Mouse (Mus musculus) urinary bladder, adult 2 months (tissue): ENCODE results near the gene Nfia. TPM values are rescaled to one million over a fixed set of nuclear protein-coding genes. Genes with fewer than 3 reads are reported as not detected.

Source experiments
- DNase-seq: peaks from one replicate; pipeline ENCODE4 v3.0.0; 2022; ENCODE audit warnings: low spot score
- polyA plus RNA-seq: library from polyadenylated mRNA; depleted of rRNA; stranded (reverse); fragments of >200 nt; gene quantifications from 2 replicates; pipeline ENCODE4 v1.2.3, GENCODE M21; 2012

Gene Nfia
- polyA plus RNA-seq, 1 experiment, result 19.6 TPM

DNA sequence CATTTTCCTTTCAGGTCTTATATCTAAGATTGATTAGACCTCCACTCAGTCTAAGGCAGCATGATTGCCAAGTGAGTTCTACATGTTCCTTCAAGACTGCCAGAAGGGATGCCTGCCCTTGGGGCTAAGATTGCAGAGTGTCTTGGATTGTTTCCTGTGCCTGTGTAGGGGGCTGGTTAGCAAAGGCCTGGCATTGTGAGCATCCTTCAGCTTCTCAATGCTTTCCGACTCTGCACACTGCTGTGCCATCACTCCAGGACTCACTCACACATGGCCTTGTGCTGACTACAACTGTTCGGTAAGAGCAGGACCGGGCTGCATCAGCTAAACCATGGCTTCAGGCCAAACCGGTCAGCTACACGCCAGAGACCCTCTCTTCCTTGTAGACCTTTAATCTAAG is 229.7 kb downstream of the Nfia start:
- no peak for DNase-seq

DNA sequence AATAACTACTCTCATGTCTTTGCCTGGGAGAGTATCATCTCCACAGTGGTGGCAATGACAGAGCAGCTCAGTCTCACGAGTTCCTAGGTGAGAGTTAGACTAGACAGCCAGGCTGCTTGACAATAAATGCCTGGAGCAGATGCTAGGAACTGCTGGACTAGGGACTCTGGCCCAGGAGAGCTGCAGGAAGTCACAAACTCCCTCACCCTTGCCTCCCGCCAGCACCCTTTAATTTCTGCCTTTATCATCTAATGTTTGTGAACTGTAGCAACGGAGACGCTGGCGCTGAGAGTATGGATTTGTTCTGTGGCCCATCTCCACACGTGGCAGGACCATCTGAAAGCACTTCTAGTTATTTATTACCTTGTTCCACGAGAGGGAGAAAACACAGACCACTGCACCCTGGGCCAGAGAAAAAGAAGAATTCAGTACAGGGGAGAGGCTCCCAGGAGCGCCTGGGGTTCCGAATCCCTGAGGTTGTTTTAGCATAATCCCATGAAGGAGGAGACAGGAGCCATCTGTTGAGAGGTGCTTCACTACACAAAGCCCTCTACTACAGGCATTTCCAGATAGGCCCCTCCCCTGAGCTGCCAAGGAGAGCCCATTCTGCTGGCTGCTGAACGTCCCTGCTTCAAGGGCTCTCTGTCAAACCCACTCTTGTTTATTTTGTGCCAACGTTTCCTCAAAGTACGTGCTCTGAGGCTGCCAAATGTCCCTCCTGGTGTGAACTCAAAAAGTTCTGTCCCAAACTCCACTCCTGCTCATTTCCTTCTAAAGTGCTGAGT is 231.0 kb downstream of the Nfia start:
- no peak for DNase-seq

DNA sequence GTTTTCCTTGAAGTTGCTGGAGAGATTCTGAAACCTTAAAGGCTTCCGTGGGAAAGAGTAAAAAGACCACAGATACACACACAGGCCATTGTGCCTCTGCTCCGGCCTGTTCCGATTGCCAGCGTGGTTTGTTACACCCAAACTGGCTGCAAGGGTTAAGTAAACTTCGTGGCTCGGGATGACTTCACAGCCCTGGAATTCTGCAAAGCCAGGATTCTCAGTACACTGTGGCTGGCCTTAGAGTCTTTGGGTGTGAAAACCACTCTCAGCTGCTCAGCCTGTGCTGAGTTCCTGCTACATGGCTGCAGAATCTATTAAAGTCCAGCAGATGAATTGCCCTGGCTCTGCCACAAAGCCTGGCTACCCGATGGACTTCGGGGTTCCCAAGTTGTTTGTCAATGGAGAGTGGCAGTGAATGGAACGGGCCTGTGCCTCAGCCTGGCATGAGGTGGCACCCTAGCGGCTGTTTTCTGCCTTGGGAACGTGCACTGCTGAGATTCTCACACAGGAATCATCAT is 231.6 kb downstream of the Nfia start:
- peak; percentile 57 for DNase-seq

- no peak for DNase-seq
Observed at GRCm38 (mm10) chr4:98004986-98005385, 232.5 kb downstream of the Nfia start.

DNA sequence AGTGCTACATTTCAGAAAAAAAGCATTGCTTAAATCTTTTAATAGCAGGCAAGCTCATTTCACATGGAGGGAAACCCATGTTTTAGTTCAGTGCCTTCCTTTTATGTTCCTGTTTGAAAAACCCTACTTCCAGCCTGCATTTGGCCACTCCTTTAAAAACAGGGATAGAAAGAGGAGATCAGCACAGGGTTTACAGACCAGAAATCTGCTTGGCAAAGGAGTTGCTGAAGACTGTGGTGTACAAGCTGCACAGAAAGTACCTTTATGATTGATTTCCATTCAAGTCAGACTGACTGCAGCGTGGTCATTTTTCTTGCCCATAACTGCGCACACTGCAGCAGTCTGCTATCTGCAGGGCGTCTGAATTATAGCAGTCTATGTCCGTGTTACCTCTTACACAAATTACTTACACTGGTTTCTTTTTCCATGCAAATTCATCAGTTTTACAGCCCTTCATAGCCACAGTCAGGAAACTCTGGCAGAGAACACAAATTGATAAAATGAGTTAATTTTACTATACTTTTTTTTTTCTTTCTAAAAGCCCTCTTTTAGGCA is 236.4 kb downstream of the Nfia start:
- DNase-seq, result no peak

DNA sequence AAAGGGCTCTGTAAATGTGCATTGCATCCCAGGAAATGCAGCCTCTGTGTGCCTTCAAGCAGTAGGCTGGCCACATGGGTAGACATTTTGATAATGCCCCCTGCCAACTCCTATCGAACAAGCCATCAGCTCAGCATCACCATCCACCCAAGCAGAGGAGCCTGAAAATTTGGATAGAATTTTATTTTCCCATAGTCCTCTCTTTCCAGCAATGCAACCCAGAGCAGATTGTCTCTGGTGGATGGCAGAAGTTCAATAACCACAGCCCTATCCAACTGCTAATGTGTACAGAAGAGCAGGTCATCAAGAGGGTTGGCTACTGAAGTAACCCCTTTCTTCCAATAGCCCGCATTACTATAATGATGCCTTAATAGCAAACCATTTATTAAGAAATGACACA is 237.4 kb downstream of the Nfia start:
- DNase-seq, result no peak

DNA sequence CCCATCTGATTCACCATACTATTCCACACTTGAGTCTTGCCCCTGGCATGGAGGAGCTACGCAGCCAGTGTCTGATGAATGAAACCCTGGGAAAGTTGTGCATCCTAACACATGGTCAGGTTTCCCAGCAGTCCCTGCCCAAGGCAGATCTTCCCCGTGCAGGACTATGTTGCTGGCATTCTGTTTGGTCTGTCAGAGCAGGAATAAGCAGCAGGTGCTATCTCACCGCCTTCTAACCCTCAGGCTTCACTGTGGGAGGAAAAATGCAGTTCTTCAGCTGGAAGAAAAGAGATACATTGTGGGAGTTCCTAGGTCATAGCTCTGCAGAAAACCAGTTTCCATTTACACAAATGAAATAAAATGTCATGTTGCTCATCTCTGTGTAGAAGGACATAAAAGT is 247.3 kb downstream of the Nfia start:
- no peak for DNase-seq

GRCm38 (mm10) chr4:98020836-98021235 is 248.3 kb downstream of the Nfia start:
- no peak for DNase-seq

DNA sequence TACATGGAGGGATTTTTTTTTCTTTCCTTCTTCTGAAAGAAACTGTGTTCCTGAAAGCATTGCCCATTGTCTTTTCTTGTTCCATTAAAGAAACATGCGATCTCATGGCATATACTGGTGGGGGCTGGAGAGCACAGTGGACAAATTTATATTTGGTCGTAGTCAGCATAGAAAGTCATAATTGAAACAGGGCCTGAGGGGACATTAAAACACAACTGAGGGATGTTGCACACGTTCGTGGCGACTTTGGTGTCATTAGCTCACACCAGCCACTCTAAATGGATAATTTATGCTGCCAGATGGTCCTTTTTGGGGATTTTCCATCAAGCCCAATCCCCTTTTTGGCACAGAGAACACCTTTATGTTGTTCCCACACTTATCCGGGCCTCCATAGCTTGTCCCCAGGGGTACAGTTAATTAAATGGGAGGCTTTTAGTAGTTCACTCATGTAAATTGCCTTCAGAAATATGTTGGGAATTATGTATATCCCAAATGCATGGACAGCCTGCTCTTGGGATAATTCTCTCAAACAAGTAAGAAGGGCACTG is 250.8 kb downstream of the Nfia start:
- DNase-seq, result no peak

DNA sequence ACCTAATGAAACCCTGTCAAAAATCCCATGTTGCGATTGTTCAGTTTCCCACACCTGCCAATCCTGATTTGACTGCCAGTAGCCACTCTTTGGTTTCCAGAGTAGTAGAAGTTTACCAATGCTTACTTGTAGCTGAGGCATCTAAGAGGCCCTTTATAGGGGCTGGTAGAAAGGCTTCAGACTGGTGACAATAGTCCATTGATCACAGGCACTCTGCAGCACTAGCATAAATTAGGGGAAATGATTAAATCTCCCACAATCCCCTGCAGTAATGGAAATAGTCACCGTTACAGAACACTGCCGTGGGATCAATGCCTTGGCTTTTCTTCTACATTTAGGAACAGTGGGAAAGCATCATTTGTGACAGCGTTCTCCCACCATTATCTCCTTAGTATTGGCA is 254.9 kb downstream of the Nfia start:
- DNase-seq, result no peak

- DNase-seq, result no peak
Observed at GRCm38 (mm10) chr4:98031871-98032270, 259.3 kb downstream of the Nfia start.

DNA sequence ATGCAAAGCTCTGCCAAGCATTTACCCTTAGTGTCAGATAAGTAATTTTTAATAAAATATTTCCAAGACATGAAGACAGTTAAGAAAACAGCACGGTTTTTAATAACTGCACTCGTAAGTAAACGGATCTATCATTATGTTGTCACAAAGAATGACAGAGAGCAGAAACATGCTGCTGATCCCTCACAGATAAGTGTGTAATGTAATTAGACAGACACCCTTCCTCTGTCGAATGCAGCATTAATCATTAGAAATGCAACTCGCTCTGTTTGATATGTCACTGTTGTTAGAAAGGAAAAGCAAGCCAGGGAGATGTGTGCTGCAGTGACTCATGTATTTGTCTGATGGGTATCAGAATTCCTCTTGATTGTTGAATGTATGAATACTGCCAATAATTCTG is 259.8 kb downstream of the Nfia start:
- DNase-seq, result no peak

DNA sequence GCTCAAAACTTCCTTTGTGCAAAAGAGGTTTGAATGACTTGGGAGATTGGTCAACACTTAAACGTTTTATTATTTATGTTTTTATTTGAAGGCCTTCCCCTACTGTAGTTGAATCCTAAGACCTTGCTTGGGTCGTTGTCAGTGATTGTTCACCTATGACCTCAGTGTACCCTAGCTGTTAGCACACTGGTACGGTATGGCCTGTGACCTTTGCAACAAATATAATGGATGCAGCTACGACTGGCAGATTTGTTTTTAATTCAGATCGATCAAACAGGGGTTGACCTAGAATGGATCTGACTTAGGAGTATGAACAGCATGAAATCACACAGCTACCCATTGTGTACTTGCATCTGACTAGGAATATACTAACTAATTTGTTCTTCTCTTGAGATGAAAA is 266.6 kb downstream of the Nfia start:
- no peak for DNase-seq

- DNase-seq, result no peak
Observed at GRCm38 (mm10) chr4:98040179-98040578, 267.6 kb downstream of the Nfia start.

DNA sequence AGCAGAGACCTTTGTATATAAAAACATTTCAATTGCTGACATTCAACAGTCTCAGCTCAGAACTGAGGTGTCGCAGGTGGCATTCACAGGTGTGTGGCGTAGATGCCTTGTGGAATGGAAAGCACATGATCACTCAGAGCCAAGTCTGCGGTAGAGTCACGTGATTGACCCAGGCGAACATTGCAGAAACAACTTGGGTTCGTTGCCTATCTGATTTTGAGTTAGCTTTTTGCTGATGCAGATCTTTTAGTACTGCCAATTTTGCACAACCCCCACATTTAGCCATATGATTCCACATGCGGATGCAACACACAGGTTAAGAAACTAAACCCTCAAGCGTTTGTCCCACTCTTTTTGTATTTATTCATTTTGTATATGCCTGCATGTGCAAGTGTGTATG is 272.1 kb downstream of the Nfia start:
- DNase-seq, result no peak

DNA sequence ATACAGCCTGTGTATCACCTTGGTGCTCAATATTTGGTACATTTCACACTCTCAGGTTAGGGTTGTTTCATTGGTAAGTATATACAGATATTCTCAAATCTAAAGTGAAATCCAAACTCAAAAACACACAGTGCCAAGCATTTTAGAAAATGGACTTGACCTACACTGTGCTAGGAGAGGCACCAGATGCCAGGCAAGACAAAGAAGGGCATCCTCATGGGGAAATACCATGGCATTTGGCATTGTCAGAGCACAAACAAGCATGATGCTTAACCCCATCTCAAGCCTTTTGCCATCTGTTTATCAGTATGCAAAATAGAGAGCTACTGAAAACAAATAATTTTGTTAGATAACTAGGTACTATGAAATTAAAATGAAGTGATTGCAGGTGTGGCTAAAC is 274.8 kb downstream of the Nfia start:
- DNase-seq, result no peak

GRCm38 (mm10) chr4:98049584-98049983 is 277.1 kb downstream of the Nfia start:
- no peak for DNase-seq

- no peak for DNase-seq
Observed at GRCm38 (mm10) chr4:98050003-98050620, 277.6 kb downstream of the Nfia start.

DNA sequence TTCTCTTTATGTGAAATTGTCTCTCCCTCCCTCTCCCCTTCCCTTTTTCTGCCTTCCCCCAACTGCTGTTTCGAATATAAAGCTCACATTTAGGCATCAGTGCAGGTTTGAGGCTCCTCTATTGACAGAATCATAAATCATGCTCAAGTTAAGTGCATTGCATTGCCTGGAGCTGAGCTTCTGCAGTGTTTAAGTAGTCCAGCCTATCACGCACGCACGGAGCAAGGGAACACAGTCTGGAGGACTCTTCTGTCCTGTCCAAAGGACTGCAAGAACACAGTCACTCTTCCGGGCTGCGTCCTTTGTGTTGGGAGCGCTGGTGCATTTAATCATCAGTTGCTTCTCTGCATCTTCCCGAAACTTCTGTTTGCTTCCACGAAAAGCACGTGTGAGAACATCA is 278.2 kb downstream of the Nfia start:
- no peak for DNase-seq

DNA sequence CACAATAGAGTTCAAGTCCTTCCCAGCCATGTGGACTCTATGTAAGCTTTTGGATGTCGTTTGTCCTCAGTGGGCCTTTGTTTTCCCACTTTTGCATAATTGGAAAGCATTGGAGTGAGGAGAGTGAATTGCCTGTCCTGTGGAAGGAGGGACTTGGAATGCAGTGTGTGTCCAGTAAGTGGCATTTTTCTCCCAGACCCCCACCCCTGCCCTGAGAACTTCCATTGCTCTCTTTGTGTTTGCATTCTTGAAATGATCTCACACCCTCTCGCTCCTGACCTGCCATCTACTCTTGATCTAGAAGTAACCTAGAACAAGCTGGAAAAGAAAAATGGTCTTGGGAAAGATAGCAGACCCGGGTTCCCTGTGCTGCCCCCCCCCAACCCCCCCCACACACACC is 278.8 kb downstream of the Nfia start:
- DNase-seq, result no peak

DNA sequence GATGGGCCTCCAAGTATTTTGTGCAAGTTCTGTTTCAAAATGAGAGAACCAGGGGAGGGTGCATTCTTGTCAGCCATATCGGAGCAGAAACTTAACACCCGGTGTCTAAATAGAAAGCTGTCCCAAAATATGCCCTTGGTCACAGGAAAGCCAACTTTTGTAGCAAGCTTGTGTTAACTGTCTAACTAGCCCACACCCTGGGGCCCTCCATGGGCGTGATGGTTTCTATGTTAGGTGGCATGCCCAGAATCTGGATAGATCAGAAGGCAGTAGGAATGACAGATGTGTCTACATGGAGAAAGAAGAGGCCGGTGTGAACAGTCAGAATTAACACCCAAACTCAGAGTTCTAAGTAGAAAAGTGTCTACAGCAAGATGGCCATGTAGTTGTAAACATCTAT is 282.5 kb downstream of the Nfia start:
- DNase-seq, result no peak

GRCm38 (mm10) chr4:98056396-98057020 is 284.0 kb downstream of the Nfia start:
- no peak for DNase-seq
